Mouse (Mus musculus) stomach, postnatal 0 days (tissue): ENCODE data around the gene Polr2l. TPM values are rescaled to one million over a fixed set of nuclear protein-coding genes. Genes with fewer than 3 reads are reported as not detected.

Experiments
- ATAC-seq: fragments of 200-750 bp; cut with Nextera tagmentation; 2 replicates; pipeline ENCODE4 v1.8.0; 2017; ENCODE audit not compliant: low FRiP score, low TSS enrichment
- DNase-seq: peaks from one replicate; pipeline ENCODE4 v3.0.0-alpha.2; 2016; ENCODE audit warnings: low spot score
- H3K27ac ChIP-seq: fragments of 300-500 bp; sonication (generic); replicated peaks from 2 replicates; pipeline ENCODE4 v1.5.1; 2014; ENCODE audit warnings: mild to moderate bottlenecking, control low read depth
- H3K27me3 ChIP-seq: fragments of 300-500 bp; sonication (generic); 2 replicates; pipeline ENCODE4 v1.6.1; 2014; ENCODE audit warnings: low read length; ENCODE audit not compliant: control insufficient read depth, insufficient read depth
- H3K36me3 ChIP-seq: fragments of 300-500 bp; sonication (generic); 2 replicates; pipeline ENCODE4 v1.6.1; 2014; ENCODE audit warnings: low read length, mixed read lengths; ENCODE audit not compliant: control insufficient read depth, insufficient read depth
- H3K4me1 ChIP-seq: fragments of 300-500 bp; sonication (generic); replicated peaks from 2 replicates; pipeline ENCODE4 v1.6.1; 2014; ENCODE audit warnings: antibody characterized with exemption; ENCODE audit not compliant: control insufficient read depth, insufficient read depth
- H3K4me2 ChIP-seq: fragments of 300-500 bp; sonication (generic); replicated peaks from 2 replicates; pipeline ENCODE4 v1.6.1; 2014; ENCODE audit warnings: low read depth, mild to moderate bottlenecking, control low read depth, moderate library complexity
- H3K4me3 ChIP-seq: fragments of 300-500 bp; sonication (generic); 2 replicates; pipeline ENCODE4 v1.5.1; 2014; ENCODE audit warnings: low read depth, low read length, control low read depth
- H3K9ac ChIP-seq: fragments of 300-500 bp; sonication (generic); 2 replicates; pipeline ENCODE4 v1.6.1; 2014; ENCODE audit warnings: mild to moderate bottlenecking, low read length, control low read depth, mixed read lengths
- H3K9me3 ChIP-seq: fragments of 300-500 bp; sonication (generic); 2 replicates; pipeline ENCODE4 v1.6.1; 2016; ENCODE audit warnings: low read length; ENCODE audit not compliant: control insufficient read depth
- CTCF ChIP-seq: IDR thresholded peaks from 2 replicates; pipeline ENCODE4 v1.5.1; 2016; ENCODE audit warnings: antibody characterized with exemption, low read depth, mild to moderate bottlenecking, moderate library complexity
- EP300 ChIP-seq: optimal IDR thresholded peaks from 2 replicates; pipeline ENCODE3; 2016; ENCODE audit warnings: antibody characterized with exemption
- WGBS: fragments of 180-500 bp; shearing (Covaris S2); extraction: QIAGEN DNeasy Blood & Tissue Kit; methylation state at CpG from one replicate; pipeline ENCODE4 v1.1.7; 2014; 5-methylcytosine and 5-hydroxymethylcytosine counted together
- polyA plus RNA-seq: library from polyadenylated mRNA; unstranded; fragments of >200 nt; fragmentation: Nextera tagmentation; extraction: Ambion mirVana; gene quantifications from 2 replicates; pipeline ENCODE4 v1.2.1, GENCODE M21; 2015

Gene Polr2l
- 53.4 and 60.2 TPM in 2 replicates for polyA plus RNA-seq

DNA sequence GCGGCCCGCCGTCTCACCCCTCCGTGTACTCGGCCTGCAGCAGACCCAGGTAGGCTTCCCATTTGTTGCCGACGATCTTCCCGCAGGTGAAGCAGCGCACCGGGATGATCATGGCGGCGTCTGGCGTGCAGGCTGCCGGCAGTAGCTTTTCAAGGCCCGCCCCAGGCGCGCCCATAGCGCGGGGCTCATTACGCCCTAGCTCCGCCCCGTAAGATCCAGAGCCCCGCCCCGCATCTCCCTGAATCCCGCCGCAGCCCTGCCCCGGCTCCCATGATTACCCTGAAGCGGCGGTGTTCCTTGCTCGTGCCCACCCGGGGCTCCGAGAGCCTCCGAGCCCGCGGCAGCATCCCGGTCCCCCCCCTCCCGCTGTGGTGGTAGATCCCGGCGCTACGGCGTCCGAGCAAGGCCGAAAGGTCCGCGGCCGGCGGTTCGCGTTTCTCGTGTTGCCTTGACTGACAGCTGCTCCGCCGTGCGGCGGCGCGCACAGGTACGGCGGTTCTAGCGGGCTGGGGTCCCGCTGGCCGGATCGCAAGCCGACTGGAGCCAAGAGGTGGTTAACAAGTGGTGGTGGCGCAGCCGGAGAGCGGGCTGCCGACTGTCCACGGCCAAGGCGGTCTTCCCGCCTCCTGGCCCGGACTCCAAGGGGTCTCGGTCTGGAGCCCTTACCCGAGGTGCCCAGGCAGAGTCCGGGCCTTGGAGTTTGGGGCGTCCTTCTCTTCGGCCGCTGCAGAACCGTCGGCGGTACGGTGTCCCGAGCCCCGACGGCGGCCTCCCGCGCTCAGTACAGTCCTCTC, at the start of gene Polr2l, which contains the start of gene Tspan4:
Gene Polr2l (minus strand): TSS at position 122 of the 794 bp plus-strand sequence.
Gene Tspan4 (plus strand): TSS at position 230 of the 794 bp plus-strand sequence.
- DNase-seq = peak; percentile 86
- peak within 1 kb of the TSS; percentile 80 for H3K4me3 ChIP-seq
- no peaks in the 10 kb centered on the region for H3K9me3 ChIP-seq
- H3K27me3 ChIP-seq = no peaks in the 10 kb centered on the region
- peaks cover 16% of the 10 kb centered on the region for H3K4me1 ChIP-seq
- ATAC-seq = peak; percentile 74
- under 1% methylated on average over 66 of the region's 87 CpGs for WGBS
- peak within 1 kb of the TSS; percentile 90 for H3K4me2 ChIP-seq
- peak within 1 kb of the TSS; percentile 88 for H3K9ac ChIP-seq
- peaks cover 13% of the 10 kb centered on the region for H3K36me3 ChIP-seq
- TF ChIP-seq EP300 (peak; percentile 82), CTCF (peak; percentile 27; the same call in 1 of the 2 replicates)
- peak within 1 kb of the TSS; percentile 87 for H3K27ac ChIP-seq

DNA sequence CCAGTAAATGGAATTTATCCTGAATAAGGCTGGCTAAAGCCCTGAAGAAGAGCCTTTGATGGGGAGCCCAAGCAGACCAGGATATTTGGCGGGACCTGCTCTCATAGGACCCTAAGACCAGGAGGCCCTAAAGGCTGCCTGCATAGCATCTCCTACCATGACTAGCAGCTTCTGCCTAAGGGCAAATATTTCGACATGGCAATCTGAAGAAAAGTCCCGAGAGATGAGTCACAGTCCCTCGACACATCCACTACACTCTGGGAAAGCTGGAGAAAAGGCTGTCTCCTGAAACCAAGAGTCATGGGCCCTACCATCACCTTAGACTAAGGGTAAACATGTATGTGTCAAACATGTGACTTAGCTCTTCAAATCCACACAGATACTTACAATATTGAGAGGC, 49.3 kb upstream of the Polr2l start:
- H3K4me1 ChIP-seq = no peaks in the 10 kb centered on the region
- H3K4me2 ChIP-seq = no peak overlapping the region
- 66% methylated on average over 4 of the region's 4 CpGs for WGBS
- H3K9me3 ChIP-seq = no peaks in the 10 kb centered on the region
- DNase-seq (no peak), ATAC-seq (no peak)
- no peaks in the 10 kb centered on the region for H3K27me3 ChIP-seq
- no peak overlapping the region for H3K27ac ChIP-seq
- H3K4me3 ChIP-seq = no peak overlapping the region
- no peak overlapping the region for H3K9ac ChIP-seq
- TF ChIP-seq EP300 (no peak), CTCF (no peak)
- H3K36me3 ChIP-seq = peaks cover 5% of the 10 kb centered on the region; the same call in 1 of the 2 replicates

DNA sequence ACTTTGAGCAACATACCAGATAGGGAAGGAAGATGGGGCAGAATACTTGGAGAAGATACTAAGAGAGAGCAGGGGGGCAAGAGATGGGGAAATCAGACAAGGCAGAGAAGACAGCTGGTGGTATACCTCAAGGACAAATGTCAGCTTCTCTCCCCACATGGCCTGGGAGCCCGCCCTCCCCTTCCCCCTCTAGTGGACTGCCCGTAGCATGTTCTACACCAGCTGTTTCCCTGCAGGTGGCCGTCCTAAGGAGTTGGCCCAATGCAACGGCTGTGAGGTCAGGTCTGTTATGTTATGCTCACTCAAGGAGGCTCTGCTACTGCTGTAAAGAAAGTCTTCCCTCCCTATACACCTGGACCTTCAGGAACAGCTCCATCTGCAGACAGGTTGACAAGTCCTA, 48.1 kb upstream of the Polr2l start:
- Histone ChIP-seq H3K36me3 (peaks cover 2% of the 10 kb centered on the region; the same call in 1 of the 2 replicates), H3K27me3 (no peaks in the 10 kb centered on the region), H3K27ac (no peak overlapping the region), H3K4me3 (no peak overlapping the region), H3K9ac (no peak overlapping the region), H3K9me3 (no peaks in the 10 kb centered on the region), H3K4me1 (no peaks in the 10 kb centered on the region), H3K4me2 (no peak overlapping the region)
- ATAC-seq (no peak), DNase-seq (no peak)
- 46% methylated on average over 4 of the region's 4 CpGs for WGBS
- TF ChIP-seq CTCF (no peak), EP300 (no peak)

DNA sequence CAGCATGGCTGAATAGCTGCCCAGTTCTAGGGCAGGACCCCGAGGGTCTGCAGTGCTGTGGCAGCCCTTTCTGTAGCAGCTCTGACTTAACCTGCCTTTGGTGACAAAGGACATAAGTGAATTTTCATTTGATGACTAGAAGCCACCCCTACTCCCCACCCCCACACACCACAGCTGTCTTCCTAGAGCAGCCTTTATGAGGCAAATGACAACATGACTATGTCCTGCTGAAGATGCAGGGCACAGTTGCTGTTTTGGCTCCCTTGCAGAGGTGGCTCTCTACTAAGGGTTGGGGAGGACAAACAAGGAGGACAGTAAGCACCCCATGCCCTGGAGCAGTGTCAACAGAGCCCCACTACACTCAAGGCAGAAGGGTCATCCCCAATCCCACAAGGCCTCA, 44.9 kb upstream of the Polr2l start:
- Histone ChIP-seq H3K9me3 (no peaks in the 10 kb centered on the region), H3K4me3 (no peak overlapping the region), H3K27me3 (no peaks in the 10 kb centered on the region), H3K4me2 (no peak overlapping the region), H3K4me1 (no peaks in the 10 kb centered on the region), H3K9ac (no peak overlapping the region), H3K27ac (no peak overlapping the region), H3K36me3 (peaks cover 4% of the 10 kb centered on the region; the same call in 1 of the 2 replicates)
- DNase-seq = no peak
- 81% methylated on average over 1 of the region's 1 CpGs for whole genome bisulfite sequencing
- ATAC-seq = no peak
- TF ChIP-seq EP300 (no peak), CTCF (no peak)

DNA sequence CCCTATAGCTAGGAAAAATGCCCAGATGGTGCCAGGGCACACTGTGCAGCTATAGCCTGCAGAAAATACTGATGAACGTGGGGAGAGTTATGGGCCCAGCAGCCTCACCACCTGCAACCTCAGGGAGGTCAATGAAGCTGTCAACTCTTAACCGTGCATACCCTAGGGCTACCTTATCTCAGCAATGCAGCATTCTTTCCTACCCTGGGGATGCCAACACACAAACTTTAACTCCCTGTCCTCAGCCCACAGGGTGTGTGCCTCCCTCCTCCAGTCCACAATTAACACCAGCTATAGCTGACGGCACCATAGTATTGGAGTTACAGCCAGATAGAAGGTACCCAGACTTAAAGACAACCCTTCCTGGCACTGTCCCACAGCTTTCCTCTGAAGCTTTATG, 44.0 kb upstream of the Polr2l start:
- TF ChIP-seq CTCF (no peak), EP300 (no peak)
- H3K9ac ChIP-seq = no peak overlapping the region
- peaks cover 4% of the 10 kb centered on the region; the same call in 1 of the 2 replicates for H3K36me3 ChIP-seq
- no peak for ATAC-seq
- no peaks in the 10 kb centered on the region for H3K9me3 ChIP-seq
- no peaks in the 10 kb centered on the region for H3K27me3 ChIP-seq
- H3K27ac ChIP-seq = no peak overlapping the region
- H3K4me2 ChIP-seq = no peak overlapping the region
- WGBS = 79% methylated on average over 3 of the region's 3 CpGs
- H3K4me1 ChIP-seq = no peaks in the 10 kb centered on the region
- DNase-seq = no peak
- no peak overlapping the region for H3K4me3 ChIP-seq

DNA sequence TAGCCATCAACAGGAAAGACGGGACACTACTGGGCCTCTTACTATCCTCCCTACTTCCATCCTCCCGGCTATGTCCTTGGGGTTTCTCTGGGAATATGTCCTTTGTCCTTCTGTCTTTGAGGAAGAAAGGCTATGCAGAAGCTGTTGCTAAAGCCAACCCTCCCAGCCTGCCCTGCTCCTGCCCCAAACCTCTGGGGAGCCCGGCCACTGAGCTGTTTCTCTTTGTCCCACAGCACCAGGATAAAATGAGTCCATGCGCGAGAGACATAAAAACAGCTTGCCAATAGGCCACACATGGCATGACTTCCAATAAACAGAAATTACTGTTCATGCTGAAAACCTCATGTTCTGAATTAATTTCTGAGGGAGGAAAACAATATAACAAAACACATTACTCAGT, 43.4 kb upstream of the Polr2l start:
- H3K36me3 ChIP-seq = peaks cover 4% of the 10 kb centered on the region; the same call in 1 of the 2 replicates
- TF ChIP-seq CTCF (no peak), EP300 (no peak)
- no peak overlapping the region for H3K4me3 ChIP-seq
- H3K4me1 ChIP-seq = no peaks in the 10 kb centered on the region
- no peaks in the 10 kb centered on the region for H3K9me3 ChIP-seq
- H3K27ac ChIP-seq = no peak overlapping the region
- DNase-seq = no peak
- H3K9ac ChIP-seq = no peak overlapping the region
- WGBS = 94% methylated on average over 5 of the region's 5 CpGs
- H3K27me3 ChIP-seq = no peaks in the 10 kb centered on the region
- ATAC-seq = no peak
- no peak overlapping the region for H3K4me2 ChIP-seq
